Mouse (Mus musculus) E14TG2a.4 (cell line): Measurements from ENCODE around the gene Tysnd1.

Experiments
- H3K27me3 ChIP-seq: 2 replicates; pipeline ENCODE4 v1.6.1; 2014; ENCODE audit warnings: low read length, control low read depth; ENCODE audit not compliant: insufficient read depth
- H3K36me3 ChIP-seq: 2 replicates; pipeline ENCODE4 v1.6.1; 2014; ENCODE audit warnings: low read length, control low read depth; ENCODE audit not compliant: insufficient read depth
- H3K4me1 ChIP-seq: replicated peaks from 2 replicates; pipeline ENCODE4 v1.6.1; 2014; ENCODE audit warnings: low read depth, low read length, control low read depth
- H3K4me3 ChIP-seq: replicated peaks from 2 replicates; pipeline ENCODE4 v1.5.1; 2014; ENCODE audit warnings: mild to moderate bottlenecking, low read length
- H3K9me3 ChIP-seq: 2 replicates; pipeline ENCODE4 v1.6.1; 2014; ENCODE audit warnings: low read length, control low read depth
- CTCF ChIP-seq: conservative IDR thresholded peaks from 2 replicates; pipeline ENCODE4 v1.5.1; 2014; ENCODE audit warnings: low read length
- NANOG ChIP-seq: IDR thresholded peaks from 2 replicates; pipeline ENCODE4 v1.6.1; 2014; ENCODE audit warnings: borderline replicate concordance, low read length, mixed read lengths
- POU5F1 ChIP-seq: IDR thresholded peaks from 2 replicates; pipeline ENCODE4 v1.6.1; 2014; ENCODE audit warnings: low read length, borderline replicate concordance

Gene Tysnd1

GRCm38 (mm10) chr10:61704663-61705062 is 9.3 kb downstream of the Tysnd1 start:
- Histone ChIP-seq H3K4me1 (peaks cover 12% of the 10 kb centered on the region), H3K9me3 (no peaks in the 10 kb centered on the region), H3K4me3 (no peak overlapping the region), H3K27me3 (no peaks in the 10 kb centered on the region), H3K36me3 (peaks cover 34% of the 10 kb centered on the region)
- TF ChIP-seq NANOG = no peak
- no peak for TF ChIP-seq CTCF
- TF ChIP-seq POU5F1 = no peak

- TF ChIP-seq NANOG = no peak
- TF ChIP-seq CTCF = no peak
- no peak for TF ChIP-seq POU5F1
- no peak overlapping the region for H3K4me3 ChIP-seq
- no peaks in the 10 kb centered on the region for H3K9me3 ChIP-seq
- H3K27me3 ChIP-seq = peaks cover 14% of the 10 kb centered on the region
- H3K36me3 ChIP-seq = peaks cover 24% of the 10 kb centered on the region
- peaks cover 7% of the 10 kb centered on the region for H3K4me1 ChIP-seq
Measured at GRCm38 (mm10) chr10:61706412-61707375, 11.4 kb downstream of the Tysnd1 start.

GRCm38 (mm10) chr10:61713601-61714000 is 18.3 kb downstream of the Tysnd1 start:
- peaks cover 17% of the 10 kb centered on the region for H3K4me1 ChIP-seq
- no peak overlapping the region for H3K4me3 ChIP-seq
- no peaks in the 10 kb centered on the region for H3K36me3 ChIP-seq
- H3K9me3 ChIP-seq = no peaks in the 10 kb centered on the region
- TF ChIP-seq CTCF (no peak), NANOG (no peak), POU5F1 (no peak)
- H3K27me3 ChIP-seq = peaks cover 32% of the 10 kb centered on the region

GRCm38 (mm10) chr10:61714146-61714545 is 18.8 kb downstream of the Tysnd1 start:
- peaks cover 32% of the 10 kb centered on the region for H3K27me3 ChIP-seq
- H3K4me1 ChIP-seq = peaks cover 17% of the 10 kb centered on the region
- H3K36me3 ChIP-seq = no peaks in the 10 kb centered on the region
- H3K9me3 ChIP-seq = no peaks in the 10 kb centered on the region
- TF ChIP-seq NANOG = no peak
- no peak for TF ChIP-seq CTCF
- TF ChIP-seq POU5F1 = no peak
- no peak overlapping the region for H3K4me3 ChIP-seq

GRCm38 (mm10) chr10:61714771-61715461 is 19.6 kb downstream of the Tysnd1 start, which contains the start of gene Aifm2:
Aifm2 (plus strand) TSS chr10:61715263.
- no peaks in the 10 kb centered on the region for H3K36me3 ChIP-seq
- no peaks in the 10 kb centered on the region for H3K9me3 ChIP-seq
- H3K27me3 ChIP-seq = peaks cover 32% of the 10 kb centered on the region
- H3K4me3 ChIP-seq = peak within 1 kb of the TSS; percentile 84
- TF ChIP-seq POU5F1 = no peak
- no peak for TF ChIP-seq CTCF
- TF ChIP-seq NANOG = no peak
- H3K4me1 ChIP-seq = peaks cover 17% of the 10 kb centered on the region

- no peaks in the 10 kb centered on the region for H3K36me3 ChIP-seq
- peak overlapping the region; percentile 84 for H3K4me3 ChIP-seq
- H3K9me3 ChIP-seq = no peaks in the 10 kb centered on the region
- H3K27me3 ChIP-seq = peaks cover 31% of the 10 kb centered on the region
- TF ChIP-seq POU5F1 = no peak
- no peak for TF ChIP-seq NANOG
- TF ChIP-seq CTCF = no peak
- peaks cover 17% of the 10 kb centered on the region for H3K4me1 ChIP-seq
Measured at GRCm38 (mm10) chr10:61715462-61715837, 20.1 kb downstream of the Tysnd1 start.

- H3K36me3 ChIP-seq = no peaks in the 10 kb centered on the region
- no peak for TF ChIP-seq NANOG
- peaks cover 24% of the 10 kb centered on the region for H3K27me3 ChIP-seq
- H3K9me3 ChIP-seq = no peaks in the 10 kb centered on the region
- H3K4me3 ChIP-seq = peak overlapping the region; percentile 84
- H3K4me1 ChIP-seq = peaks cover 17% of the 10 kb centered on the region
Measured at GRCm38 (mm10) chr10:61715996-61716864, 20.9 kb downstream of the Tysnd1 start.
